Mouse (Mus musculus): ENCODE results near the gene Msantd2. TPM values are rescaled to one million over a fixed set of nuclear protein-coding genes. Genes with fewer than 3 reads are reported as not detected.

Gene Msantd2
- total RNA-seq, 2 experiments from 2014 or later = 21.9 to 27.5 TPM

- no peak for DNase-seq
Observed at GRCm38 (mm10) chr9:37569231-37569835, 80.2 kb downstream of the Msantd2 start.

- DNase-seq = no peak
Observed at GRCm38 (mm10) chr9:37572204-37572876, 83.2 kb downstream of the Msantd2 start.

Other genes starting within 250 kb of the Msantd2 start
- 1 to 10 TPM; 1.4 to 1.8 TPM for gene Slc37a2, start 233.6 kb upstream of the Msantd2 start, total RNA-seq (2021)
- 1 to 10 TPM; 1.9 to 2.2 TPM for gene Ccdc15, start 140.9 kb upstream of the Msantd2 start, total RNA-seq (2021)
- gene Hepacam, start 122.0 kb upstream of the Msantd2 start, total RNA-seq (2021) = 10 to 100 TPM; 66.3 to 66.9 TPM
- 1 to 10 TPM; 5.4 to 7.0 TPM for gene Robo4, start 87.4 kb upstream of the Msantd2 start, total RNA-seq (2021)
- gene Robo3, start 56.1 kb upstream of the Msantd2 start, total RNA-seq (2021) = 10 to 100 TPM; 13.9 to 14.3 TPM
- 10 to 100 TPM; 17.7 to 22.6 TPM for gene Esam, start 38.8 kb downstream of the Msantd2 start, total RNA-seq (2021)
- gene Vsig2, start 49.9 kb downstream of the Msantd2 start, total RNA-seq (2021) = 1 to 10 TPM; 2.7 to 4.7 TPM
- gene Nrgn, start 63.6 kb downstream of the Msantd2 start, total RNA-seq (2021) = 1,000 to 10,000 TPM; 1,507 to 1,630 TPM
- gene Siae, start 66.4 kb downstream of the Msantd2 start, total RNA-seq (2021) = 10 to 100 TPM; 13.0 to 13.3 TPM
- 1 to 10 TPM; 1.5 to 2.4 TPM for gene Spa17, start 124.4 kb downstream of the Msantd2 start, total RNA-seq (2021)
- 10 to 100 TPM; 48.1 to 48.3 TPM for gene Tbrg1, start 168.0 kb downstream of the Msantd2 start, total RNA-seq (2021)
- gene Panx3, start 179.9 kb downstream of the Msantd2 start, total RNA-seq (2021) = not detected
- gene Olfr160, start 226.9 kb downstream of the Msantd2 start, total RNA-seq (2021) = not detected

Measured in layer of hippocampus, postnatal 36 days (tissue).